Mouse (Mus musculus): ENCODE measurements around the gene Aldh3b3.

DNA sequence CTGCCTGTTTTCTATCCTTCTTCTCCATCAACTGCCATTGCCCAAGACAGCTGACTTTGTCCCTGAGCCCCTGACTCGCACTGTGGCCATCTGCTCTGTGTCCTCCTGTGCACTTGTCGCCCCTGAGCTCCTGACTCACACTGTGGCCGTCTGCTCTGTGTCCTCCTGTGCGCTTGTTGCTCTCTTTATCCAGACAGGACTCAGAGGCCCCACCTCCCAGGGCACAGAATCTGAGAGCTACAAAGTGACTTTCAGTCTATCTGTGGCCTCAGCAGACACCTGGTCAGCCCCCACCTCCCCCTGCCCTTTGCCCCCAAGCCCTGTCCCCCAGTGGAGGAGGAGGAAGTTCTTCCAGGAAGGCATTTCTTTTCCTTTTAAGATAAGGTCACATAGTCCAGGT lies 2.6 kb upstream of the Aldh3b3 start:
- TF ChIP-seq CTCF (IDR thresholded peaks at IDR 0.05): no peak
- no peak for TF ChIP-seq EP300 (IDR thresholded peaks at IDR 0.05)
